Mouse (Mus musculus) adrenal gland, adult 18-20 months (tissue): ENCODE measurements around the gene Sox13. TPM values are rescaled to one million over a fixed set of nuclear protein-coding genes. Genes with fewer than 3 reads are reported as not detected.

Experiments
- DNase-seq, 2 experiments: peaks; one replicate each; pipeline ENCODE4 v3.0.0; 2021 to 2022; ENCODE audit warnings: low spot score in 2 of 2
- total RNA-seq, 2 experiments: library from RNA; stranded (reverse); gene quantifications; 1 replicate in 1 of 2; 2 replicates in 1 of 2; pipeline ENCODE4 v1.2.3; 2021

The Sox13 gene
- total RNA-seq, 2 experiments from 2014 or later = 14.0 to 18.5 TPM

- DNase-seq = no peak
These were observed 52.7 kb downstream of the Sox13 start for GRCm38 (mm10) chr1:133371431-133371830.

DNA sequence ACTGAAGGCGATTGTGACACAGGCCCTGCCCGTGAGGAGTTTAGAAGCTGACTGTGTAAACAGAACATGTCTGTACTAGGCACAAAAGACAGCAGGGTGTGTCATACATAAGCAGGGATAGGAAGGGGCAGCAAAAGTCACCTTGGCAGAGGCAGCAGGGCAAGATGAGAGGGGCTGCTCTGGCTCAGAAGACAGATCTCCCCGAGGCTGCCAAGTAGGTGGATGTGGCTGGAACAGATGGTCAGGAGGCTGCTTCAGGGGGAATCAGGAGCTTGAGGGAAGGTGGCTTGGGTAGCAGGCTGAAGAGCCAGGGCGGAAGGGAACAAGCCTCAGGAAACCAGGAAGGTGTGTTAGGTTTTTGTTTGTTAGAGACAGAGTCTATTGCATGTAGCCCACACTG, 53.8 kb downstream of the Sox13 start:
- no peak for DNase-seq

DNA sequence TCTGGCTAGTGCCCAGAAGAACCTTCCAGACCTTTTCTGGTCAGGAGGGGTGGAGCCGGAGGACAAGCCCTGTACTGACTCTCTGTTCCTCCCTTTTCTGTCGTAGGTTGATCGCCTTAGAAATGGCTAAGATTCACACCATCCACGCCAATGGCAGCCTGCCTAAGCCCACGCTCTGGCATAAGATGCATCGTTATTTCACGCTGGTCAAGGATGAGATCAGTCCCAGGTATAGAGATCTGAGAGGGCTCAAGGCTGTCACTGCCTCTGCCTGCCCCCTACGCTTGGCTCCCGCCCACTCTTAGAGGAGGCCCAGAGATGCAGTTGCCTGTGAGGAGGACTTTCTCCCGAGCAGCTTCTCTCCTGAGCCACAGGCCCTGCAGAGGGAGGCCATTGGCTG, 55.5 kb downstream of the Sox13 start:
- DNase-seq = no peak

DNA sequence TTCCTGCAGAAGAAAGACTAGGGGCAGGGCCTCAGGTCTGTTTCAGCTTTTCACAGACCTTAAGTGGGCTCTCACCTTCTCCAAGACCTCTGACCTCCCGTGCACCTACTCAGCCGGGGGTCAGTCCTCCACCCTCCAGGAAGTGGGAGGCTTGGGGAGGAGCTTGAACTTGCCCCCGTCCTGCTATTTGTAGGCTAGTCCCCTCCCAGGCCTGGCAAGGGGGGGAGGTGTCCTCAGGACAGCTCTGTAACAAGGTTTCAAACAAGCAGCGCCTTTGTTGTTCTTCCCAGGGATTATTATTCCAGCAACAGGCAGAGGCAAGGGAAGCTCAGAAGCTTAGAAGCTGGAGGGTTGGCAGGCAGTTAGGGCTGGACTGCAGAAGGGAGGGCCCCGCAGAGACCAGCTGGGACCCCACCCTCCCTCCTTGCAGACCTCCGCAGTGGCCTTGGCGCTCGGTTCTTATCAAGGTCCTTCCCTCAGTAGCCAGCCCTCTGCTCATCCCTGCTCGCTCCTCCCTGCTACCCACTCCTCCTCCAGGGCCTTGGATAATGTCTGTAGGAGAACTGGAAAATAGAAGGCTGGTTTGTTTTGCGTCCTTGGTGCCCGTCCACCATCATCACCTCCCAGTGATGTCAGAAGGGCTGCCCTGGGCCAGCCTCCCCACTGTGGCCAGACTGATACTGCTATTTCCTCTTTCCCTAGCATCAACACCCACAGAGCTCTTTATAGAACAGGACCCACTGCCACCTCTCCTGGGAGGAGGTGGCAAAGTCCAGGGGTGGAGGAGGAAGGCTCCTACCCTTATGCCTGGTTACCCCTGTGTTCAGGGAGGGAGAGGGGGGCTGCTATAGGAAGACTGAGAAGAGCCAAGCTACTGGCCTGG, 56.3 kb downstream of the Sox13 start:
- peak in 1 of 2 experiments; percentile 33 for DNase-seq

DNA sequence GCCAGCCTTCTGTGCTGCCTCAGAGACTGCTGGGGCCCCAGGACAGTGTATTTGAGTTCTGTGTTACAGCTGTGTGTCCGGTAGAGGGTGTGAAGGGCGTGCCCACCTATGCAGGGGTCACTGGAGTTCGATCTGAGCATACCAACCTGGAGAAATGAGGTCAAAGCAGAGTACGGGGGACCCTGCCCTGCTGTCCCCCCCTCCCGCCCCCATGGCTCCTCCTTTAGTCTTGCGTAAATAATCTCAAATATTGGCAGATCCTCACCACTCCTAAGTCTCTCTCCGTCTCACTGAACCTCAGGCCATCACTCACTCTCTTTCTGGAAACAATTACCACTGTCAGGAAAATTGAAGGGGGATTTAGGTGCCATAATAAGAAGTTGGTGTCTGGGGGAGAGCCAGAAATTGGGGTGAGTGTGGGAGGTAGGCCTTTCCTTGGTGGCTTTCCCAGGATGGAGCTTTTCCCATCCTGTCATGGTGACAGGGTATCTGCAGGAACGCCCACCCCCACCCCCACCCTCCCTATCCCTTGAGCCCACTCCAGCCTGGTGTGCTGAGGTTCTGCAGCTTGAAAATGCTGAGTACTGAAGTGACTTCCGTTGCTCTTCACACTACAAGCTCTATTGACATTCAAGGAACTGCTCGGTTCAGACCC, 57.1 kb downstream of the Sox13 start:
- no peak for DNase-seq

DNA sequence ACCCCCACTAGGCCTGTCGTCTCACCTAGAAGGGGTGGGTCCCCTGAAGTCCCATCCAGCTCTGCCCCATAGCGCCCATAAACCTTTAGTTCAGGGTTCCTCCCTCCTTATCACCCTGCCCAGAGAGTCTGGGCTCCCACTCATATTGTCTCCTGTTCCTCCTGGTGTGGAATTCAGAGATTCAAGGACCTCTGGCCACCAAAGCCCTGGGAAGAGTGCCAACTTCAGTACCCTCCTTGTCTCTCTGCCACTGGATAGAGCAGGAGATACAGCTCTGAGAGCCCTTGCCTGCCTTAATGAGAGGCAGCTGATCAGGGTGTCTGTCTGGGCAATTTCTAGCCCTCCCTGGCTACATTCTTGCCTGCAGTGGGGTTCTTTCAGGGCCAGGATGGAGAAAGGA, 59.3 kb downstream of the Sox13 start:
- no peak for DNase-seq

DNA sequence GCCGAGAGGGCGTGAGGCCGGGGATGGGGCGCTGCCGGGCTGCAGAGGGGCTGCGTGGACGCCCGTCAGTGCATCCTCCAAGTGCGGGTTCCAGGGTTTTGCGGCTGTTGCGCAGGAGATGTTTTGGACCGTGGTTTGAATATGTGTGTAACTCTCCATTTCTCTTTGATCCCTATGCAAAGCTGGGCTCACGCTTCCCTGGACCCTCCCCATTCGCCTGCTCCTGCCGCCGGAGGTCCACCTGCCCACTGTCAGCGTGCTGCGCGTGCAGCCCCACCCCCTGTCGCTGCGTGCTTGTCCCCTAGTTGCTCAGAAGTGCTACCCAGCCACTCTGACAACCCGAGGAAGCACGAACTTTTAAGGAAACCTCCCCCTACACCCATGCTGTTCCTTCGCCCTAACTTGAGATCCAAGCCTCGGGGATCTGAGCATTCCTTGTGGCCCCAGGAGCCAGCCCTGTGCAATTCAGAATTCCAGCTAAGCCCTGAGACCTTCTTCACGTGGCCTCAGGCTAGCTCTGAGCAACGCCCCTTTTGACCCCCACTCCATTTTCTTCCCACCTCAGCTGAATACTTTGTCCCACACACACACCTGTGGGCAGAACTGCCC, 60.1 kb downstream of the Sox13 start:
- no peak for DNase-seq

GRCm38 (mm10) chr1:133363276-133364021, 60.7 kb downstream of the Sox13 start, which contains the start of gene Etnk2:
Etnk2 (plus strand) TSS chr1:133363572.
- peak; percentile 84 to 85 for DNase-seq

DNA sequence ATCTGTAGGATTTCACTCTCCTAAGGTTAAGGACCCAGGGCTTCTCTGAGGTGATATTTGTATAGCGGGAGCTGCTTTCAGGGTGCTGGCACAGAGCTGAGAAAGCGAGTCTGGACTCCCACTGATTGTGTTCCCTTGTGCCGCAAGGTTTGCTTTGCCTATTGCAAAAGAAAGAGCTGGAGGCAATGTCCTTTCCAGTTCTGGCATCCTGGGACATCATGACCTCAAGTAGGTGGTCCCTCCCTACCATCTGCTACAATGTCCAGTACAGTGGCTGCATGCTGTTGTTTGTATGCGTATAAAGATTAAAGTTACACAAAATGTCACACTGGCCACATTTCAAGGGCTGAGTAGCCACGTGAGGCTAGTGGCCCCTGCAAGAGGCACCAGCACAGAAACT, 62.1 kb downstream of the Sox13 start:
- DNase-seq = no peak

DNA sequence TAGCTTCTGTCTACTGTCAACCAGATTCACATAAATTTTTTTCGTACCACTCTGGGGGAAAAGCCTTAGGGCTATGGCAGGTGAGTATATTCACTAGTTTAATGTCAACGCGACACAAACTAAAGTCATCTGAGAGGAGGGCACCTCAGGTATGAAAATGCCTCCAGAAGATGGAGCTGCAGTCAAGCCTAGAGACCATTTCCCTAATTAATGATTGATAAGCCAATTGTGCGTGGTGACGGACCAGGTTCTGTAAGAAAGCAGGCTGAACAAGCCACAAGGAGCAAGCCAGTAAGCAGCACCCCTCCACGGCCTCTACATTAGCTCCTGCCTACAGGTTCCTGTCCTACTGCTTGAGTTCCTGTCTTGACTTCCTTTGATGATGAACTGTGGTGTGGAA, 63.2 kb downstream of the Sox13 start:
- DNase-seq = no peak

GRCm38 (mm10) chr1:133356330-133356729, 67.8 kb downstream of the Sox13 start:
- DNase-seq = no peak

DNA sequence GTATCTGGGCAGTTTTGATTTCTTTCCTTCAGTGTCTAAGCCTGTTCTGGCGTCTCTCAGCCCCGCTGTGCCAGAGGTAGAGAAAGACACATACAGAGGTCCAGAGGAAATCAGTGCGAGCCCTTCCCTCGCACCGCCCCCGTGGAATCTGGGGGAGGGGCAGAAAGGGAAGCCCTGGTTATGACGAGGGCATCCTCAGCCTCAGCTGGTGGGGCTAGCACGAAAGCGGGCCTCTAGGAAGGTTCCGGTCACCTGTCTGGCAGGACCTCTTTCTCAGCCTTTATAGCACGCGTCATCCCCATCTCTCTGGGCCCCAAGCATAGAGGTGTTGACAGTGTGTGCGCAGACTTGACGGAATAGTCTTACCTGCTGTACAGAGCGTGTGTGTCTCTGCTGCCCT, 68.3 kb downstream of the Sox13 start:
- DNase-seq = no peak

GRCm38 (mm10) chr1:133355469-133355868, 68.7 kb downstream of the Sox13 start:
- DNase-seq = no peak

GRCm38 (mm10) chr1:133353371-133353809, 70.8 kb downstream of the Sox13 start:
- peak; percentile 80 to 85 for DNase-seq

DNA sequence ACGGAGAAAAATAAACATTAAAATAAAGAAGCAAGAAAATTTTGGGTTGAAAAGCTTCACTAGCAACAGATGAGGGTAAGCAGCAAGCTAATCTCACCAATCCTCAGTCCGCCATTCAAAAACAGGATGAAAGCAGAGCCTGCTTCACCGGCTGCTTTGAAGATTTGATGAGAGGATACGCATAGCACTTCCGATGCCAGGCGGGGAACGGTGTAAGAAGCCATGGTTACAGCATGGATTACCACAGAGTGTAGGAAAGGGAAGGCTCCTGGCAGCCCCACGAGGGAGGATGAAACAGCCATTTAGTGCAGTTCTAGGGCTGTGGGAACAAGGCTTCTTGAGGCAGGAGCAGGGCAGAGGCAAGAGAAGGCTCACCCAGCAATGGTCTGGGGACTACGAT, 72.4 kb downstream of the Sox13 start:
- DNase-seq = no peak

GRCm38 (mm10) chr1:133350210-133350609, 74.0 kb downstream of the Sox13 start, which contains the start of gene Ren1:
Ren1 (plus strand) TSS chr1:133350510.
- no peak for DNase-seq

DNA sequence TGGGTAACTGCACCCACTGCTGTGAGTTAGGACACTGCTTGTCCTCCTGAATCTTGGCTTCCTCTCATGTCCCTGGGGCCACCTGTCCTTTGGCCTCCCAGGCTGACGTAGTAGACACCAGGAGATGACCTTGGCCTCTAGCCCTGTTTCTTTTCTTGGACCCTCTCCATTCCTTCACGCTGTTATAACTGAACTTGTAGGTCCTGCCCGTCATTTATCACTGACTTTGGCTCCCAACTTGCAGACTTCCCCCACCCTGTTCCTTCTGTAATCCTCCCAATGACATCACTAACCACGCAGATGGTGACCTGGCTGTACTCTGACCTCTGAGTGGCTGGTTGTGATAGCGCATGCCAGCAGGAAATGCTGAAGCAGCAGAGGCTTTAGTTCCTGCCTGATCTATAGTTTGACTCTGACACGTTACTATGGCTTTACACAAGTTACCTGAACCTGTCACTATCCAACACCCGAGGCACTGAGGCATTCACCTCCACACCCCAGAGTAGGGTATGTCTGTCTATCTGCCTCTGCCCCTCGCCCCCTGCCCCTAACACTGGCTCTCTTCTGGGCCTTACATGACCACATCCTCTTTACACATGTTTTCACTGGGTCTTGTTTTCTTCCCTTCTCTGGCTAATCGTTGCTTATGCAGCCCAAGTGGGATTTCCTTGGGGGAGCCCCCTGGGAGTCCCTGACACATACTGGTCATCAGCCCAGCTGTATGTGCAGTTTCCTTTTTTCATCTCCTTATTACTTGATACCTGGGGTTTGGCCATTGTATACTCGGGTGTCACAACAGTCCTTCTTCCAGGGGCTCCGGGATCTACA, 76.3 kb downstream of the Sox13 start:
- DNase-seq = peak in 1 of 2 experiments; percentile 26

GRCm38 (mm10) chr1:133347226-133347625, 77.0 kb downstream of the Sox13 start:
- no peak for DNase-seq

DNA sequence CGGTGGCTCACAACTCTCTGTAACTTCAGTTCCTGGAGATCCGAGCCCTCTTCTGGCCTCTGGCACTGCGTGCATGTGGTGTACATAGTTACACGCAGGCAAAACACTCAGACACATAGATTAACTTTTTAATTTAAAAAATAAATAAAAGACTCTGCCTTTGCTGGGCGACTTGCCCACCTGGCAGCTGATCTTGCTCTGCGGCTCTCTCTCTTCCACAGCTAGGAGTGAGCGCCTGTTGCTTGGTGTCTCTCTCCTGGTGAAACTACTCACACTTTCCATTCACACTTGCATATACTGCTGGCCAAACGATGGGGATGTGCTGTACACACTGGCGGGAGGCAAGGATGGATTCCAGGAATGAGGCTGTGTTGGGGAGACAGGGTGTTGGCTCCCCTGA, 77.6 kb downstream of the Sox13 start:
- no peak for DNase-seq

- DNase-seq = no peak
These were observed 79.8 kb downstream of the Sox13 start for GRCm38 (mm10) chr1:133344357-133344756.
